Mouse (Mus musculus): ENCODE measurements around the gene Rap1gap2.

DNA sequence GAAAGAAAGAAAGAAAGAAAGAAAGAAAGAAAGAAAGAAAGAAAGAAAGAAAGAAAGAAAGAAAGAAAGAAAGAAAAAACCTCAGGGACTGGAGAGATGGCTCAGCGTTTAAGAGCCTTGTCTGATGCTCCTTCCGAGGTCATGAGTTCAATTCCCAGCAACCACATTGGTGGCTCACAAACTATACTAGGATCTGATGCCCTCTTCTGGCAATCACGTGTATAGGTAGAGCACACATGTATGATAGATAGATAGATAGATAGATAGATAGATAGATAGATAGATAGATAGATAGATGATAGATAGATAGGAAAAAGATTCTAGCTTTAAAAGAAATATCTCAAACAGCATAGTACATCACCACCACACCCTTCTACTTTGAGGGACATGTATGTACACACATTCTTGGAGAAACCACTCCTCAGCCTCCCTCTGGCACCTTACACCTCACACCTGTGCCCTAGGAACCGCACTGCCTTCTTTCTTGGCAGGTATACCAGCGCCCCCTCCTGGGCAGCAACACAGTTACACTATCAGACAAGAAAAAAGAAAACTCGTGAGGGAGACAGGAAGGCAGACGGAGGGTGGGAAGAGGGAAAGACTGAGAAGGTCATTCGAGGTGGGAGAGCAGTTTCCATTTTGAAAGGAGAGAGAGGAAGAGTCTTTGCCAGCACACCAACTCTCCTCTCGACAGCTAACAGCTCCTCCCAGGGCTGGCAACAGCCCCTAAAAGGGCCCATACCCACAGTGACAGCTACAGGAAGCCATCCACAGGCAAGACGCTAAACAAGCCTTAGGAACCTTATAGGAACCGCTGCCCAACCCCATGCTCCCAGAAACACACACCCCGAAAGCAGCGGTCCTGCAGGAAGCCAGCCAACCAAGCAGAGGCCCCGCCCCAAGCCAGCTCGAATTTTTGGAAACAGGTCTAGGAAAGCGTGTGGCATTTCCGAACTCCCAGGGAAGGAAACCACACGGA lies 84.2 kb downstream of the Rap1gap2 start:
- peak; percentile 63 for TF ChIP-seq CTCF (IDR thresholded peaks at IDR 0.05; ENCODE audit: insufficient read depth, low read length)
- no peak for TF ChIP-seq POLR2A (IDR thresholded peaks at IDR 0.05; ENCODE audit: borderline replicate concordance, extremely low read depth, low read depth, low read length)
